Mouse (Mus musculus) forebrain, embryonic 11.5 days (tissue): Measurements from ENCODE around the gene Klhl10. TPM values are rescaled to one million over a fixed set of nuclear protein-coding genes. Genes with fewer than 3 reads are reported as not detected.

ENCODE experiments used
- ATAC-seq: fragments of 200-750 bp; cut with Nextera tagmentation; replicated peaks from 2 replicates; pipeline ENCODE4 v1.8.0; 2017; ENCODE audit warnings: moderate TSS enrichment; ENCODE audit not compliant: low FRiP score
- DNase-seq: peaks from one replicate; pipeline ENCODE4 v3.0.0-alpha.2; 2017; ENCODE audit warnings: low spot score
- H3K27ac ChIP-seq: fragments of 300-500 bp; sonication (generic); 2 replicates; pipeline ENCODE4 v1.5.1; 2014; ENCODE audit warnings: low read depth, low read length
- H3K27me3 ChIP-seq: fragments of 300-500 bp; sonication (generic); 2 replicates; pipeline ENCODE4 v1.6.1; 2014; ENCODE audit warnings: mild to moderate bottlenecking, low read length, mixed read lengths; ENCODE audit not compliant: control insufficient read depth, insufficient read depth
- H3K36me3 ChIP-seq: fragments of 300-500 bp; sonication (generic); 2 replicates; pipeline ENCODE4 v1.6.1; 2014; ENCODE audit warnings: mild to moderate bottlenecking, low read length, moderate library complexity, mixed read lengths; ENCODE audit not compliant: control insufficient read depth, insufficient read depth
- H3K4me1 ChIP-seq: fragments of 300-500 bp; sonication (generic); replicated peaks from 2 replicates; pipeline ENCODE4 v1.6.1; 2014; ENCODE audit warnings: low read length, mixed read lengths; ENCODE audit not compliant: control insufficient read depth, insufficient read depth
- H3K4me2 ChIP-seq: fragments of 300-500 bp; sonication (generic); 2 replicates; pipeline ENCODE4 v1.6.1; 2014; ENCODE audit warnings: low read depth, mild to moderate bottlenecking, low read length, moderate library complexity, mixed read lengths; ENCODE audit not compliant: severe bottlenecking
- H3K4me3 ChIP-seq: fragments of 300-500 bp; sonication (generic); 2 replicates; pipeline ENCODE4 v1.5.1; 2014; ENCODE audit warnings: low read depth, low read length
- H3K9ac ChIP-seq: fragments of 300-500 bp; sonication (generic); 2 replicates; pipeline ENCODE4 v1.6.1; 2014; ENCODE audit warnings: low read length
- H3K9me3 ChIP-seq: fragments of 300-500 bp; sonication (generic); 2 replicates; pipeline ENCODE4 v1.6.1; 2016; ENCODE audit warnings: low read length, mixed read lengths; ENCODE audit not compliant: control insufficient read depth
- WGBS: fragments of 180-500 bp; shearing (Covaris S2); extraction: QIAGEN DNeasy Blood & Tissue Kit; methylation state at CpG from one replicate; pipeline ENCODE4 v1.1.7; 2014; 5-methylcytosine and 5-hydroxymethylcytosine counted together
- polyA plus RNA-seq: library from polyadenylated mRNA; unstranded; fragments of >200 nt; fragmentation: Nextera tagmentation; extraction: Ambion mirVana; gene quantifications from 2 replicates; pipeline ENCODE4 v1.2.1, GENCODE M21; 2014

The Klhl10 gene
- polyA plus RNA-seq, 1 experiment from 2014 or later = 0.41 TPM

GRCm38 (mm10) chr11:100397600-100398389, 43.9 kb upstream of the Klhl10 start, which contains the start of gene Jup:
Gene Jup, minus strand, starts transcription at chr11:100397763.
- H3K27me3 ChIP-seq = peaks cover 19% of the 10 kb centered on the region
- under 1% methylated on average over 37 of the region's 37 CpGs for WGBS
- peak; percentile 98 for ATAC-seq
- peak within 1 kb of the TSS; percentile 70 for H3K4me2 ChIP-seq
- no peaks in the 10 kb centered on the region for H3K36me3 ChIP-seq
- peaks cover 3% of the 10 kb centered on the region; the same call in 1 of the 2 replicates for H3K4me1 ChIP-seq
- no peak within 1 kb of the TSS; the same call in 1 of the 2 replicates for H3K27ac ChIP-seq
- H3K4me3 ChIP-seq = peak within 1 kb of the TSS; percentile 55
- peak within 1 kb of the TSS; percentile 66 for H3K9ac ChIP-seq
- H3K9me3 ChIP-seq = no peaks in the 10 kb centered on the region
- DNase-seq = peak; percentile 99

DNA sequence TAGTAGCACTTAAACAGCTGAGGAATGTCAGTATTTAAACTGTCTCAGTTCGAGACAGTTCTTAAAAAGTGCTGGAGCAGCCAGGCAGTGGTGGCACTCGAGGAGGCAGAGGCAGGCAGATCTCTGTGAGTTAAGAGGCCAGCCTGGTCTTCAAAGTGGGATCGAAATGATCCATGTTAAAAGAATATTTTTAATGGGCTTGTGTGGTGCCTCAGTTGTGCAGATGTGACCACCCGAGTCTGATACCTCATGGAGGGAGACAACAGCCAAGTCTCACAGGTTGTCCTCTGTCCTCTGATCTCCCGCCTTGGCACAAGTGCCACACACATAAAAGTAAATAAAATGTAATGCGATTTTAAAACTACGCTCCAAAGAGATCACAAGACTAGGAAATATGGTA, 43.2 kb upstream of the Klhl10 start:
- ATAC-seq (no peak), DNase-seq (no peak)
- no peak overlapping the region for H3K9ac ChIP-seq
- H3K27me3 ChIP-seq = peaks cover 19% of the 10 kb centered on the region
- no peak overlapping the region for H3K4me2 ChIP-seq
- H3K4me1 ChIP-seq = peaks cover 3% of the 10 kb centered on the region; the same call in 1 of the 2 replicates
- H3K4me3 ChIP-seq = no peak overlapping the region
- no peaks in the 10 kb centered on the region for H3K36me3 ChIP-seq
- H3K27ac ChIP-seq = no peak overlapping the region
- H3K9me3 ChIP-seq = no peaks in the 10 kb centered on the region
- 93% methylated on average over 7 of the region's 7 CpGs for WGBS

GRCm38 (mm10) chr11:100399320-100399719, 42.4 kb upstream of the Klhl10 start:
- 83% methylated on average over 9 of the region's 9 CpGs for WGBS

GRCm38 (mm10) chr11:100399727-100400538, 41.8 kb upstream of the Klhl10 start:
- ATAC-seq (no peak), DNase-seq (no peak)
- no peaks in the 10 kb centered on the region for H3K9me3 ChIP-seq
- no peak overlapping the region for H3K4me3 ChIP-seq
- H3K36me3 ChIP-seq = no peaks in the 10 kb centered on the region
- H3K27me3 ChIP-seq = peaks cover 19% of the 10 kb centered on the region
- peaks cover 3% of the 10 kb centered on the region; the same call in 1 of the 2 replicates for H3K4me1 ChIP-seq
- H3K4me2 ChIP-seq = no peak overlapping the region
- WGBS = 78% methylated on average over 12 of the region's 12 CpGs
- no peak overlapping the region for H3K27ac ChIP-seq
- no peak overlapping the region for H3K9ac ChIP-seq

More at GRCm38 (mm10) chr11:100399320-100399719, 42.4 kb upstream of the Klhl10 start:
- Histone ChIP-seq H3K36me3 (no peaks in the 10 kb centered on the region), H3K27ac (no peak overlapping the region), H3K27me3 (peaks cover 19% of the 10 kb centered on the region), H3K4me2 (no peak overlapping the region), H3K9ac (no peak overlapping the region), H3K4me3 (no peak overlapping the region), H3K9me3 (no peaks in the 10 kb centered on the region), H3K4me1 (peaks cover 3% of the 10 kb centered on the region; the same call in 1 of the 2 replicates)
- ATAC-seq (no peak), DNase-seq (no peak)

- H3K4me1 ChIP-seq = 0 out of 2 replicates have a peak, but pooled peaks cover 3% of the 10 kb centered on the region
- H3K27ac ChIP-seq = no peak overlapping the region
- no peak overlapping the region for H3K4me2 ChIP-seq
- peaks cover 12% of the 10 kb centered on the region for H3K27me3 ChIP-seq
- H3K9ac ChIP-seq = no peak overlapping the region
- no peaks in the 10 kb centered on the region for H3K36me3 ChIP-seq
- DNase-seq (no peak), ATAC-seq (no peak)
- no peaks in the 10 kb centered on the region for H3K9me3 ChIP-seq
- H3K4me3 ChIP-seq = no peak overlapping the region
- WGBS = 80% methylated on average over 6 of the region's 6 CpGs
Observed at GRCm38 (mm10) chr11:100400842-100401241, 40.9 kb upstream of the Klhl10 start.

GRCm38 (mm10) chr11:100402240-100402639, 39.5 kb upstream of the Klhl10 start:
- H3K27ac ChIP-seq = no peak overlapping the region

DNA sequence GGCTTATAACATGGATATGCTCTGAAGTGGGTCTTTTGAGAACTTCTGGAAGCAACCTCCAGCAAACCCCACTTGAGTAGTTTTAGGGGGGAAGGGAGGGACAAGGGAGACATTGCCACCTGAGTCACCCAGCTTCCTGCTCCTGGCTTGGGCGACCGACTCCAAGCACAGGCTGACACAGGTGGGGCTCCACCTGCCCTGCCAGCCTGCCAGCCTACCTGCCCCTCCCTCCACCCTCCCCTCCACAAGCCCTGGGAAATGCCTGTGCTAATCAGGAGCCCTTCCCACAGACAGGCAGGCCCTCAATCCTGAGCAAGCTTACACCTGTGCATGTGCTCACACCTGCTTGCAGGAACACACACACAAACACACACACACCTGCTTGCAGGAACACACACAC, 39.0 kb upstream of the Klhl10 start:
- Histone ChIP-seq H3K27me3 (no peaks in the 10 kb centered on the region), H3K4me2 (no peak overlapping the region), H3K36me3 (no peaks in the 10 kb centered on the region), H3K4me1 (no peaks in the 10 kb centered on the region), H3K9ac (no peak overlapping the region), H3K27ac (no peak overlapping the region), H3K9me3 (no peaks in the 10 kb centered on the region), H3K4me3 (no peak overlapping the region)
- DNase-seq (no peak), ATAC-seq (no peak)
- 79% methylated on average over 2 of the region's 2 CpGs for WGBS

More at GRCm38 (mm10) chr11:100402240-100402639, 39.5 kb upstream of the Klhl10 start:
- H3K36me3 ChIP-seq = no peaks in the 10 kb centered on the region
- DNase-seq (no peak), ATAC-seq (no peak)
- no peaks in the 10 kb centered on the region for H3K4me1 ChIP-seq
- 48% methylated on average over 6 of the region's 6 CpGs for WGBS
- H3K4me2 ChIP-seq = no peak overlapping the region
- no peaks in the 10 kb centered on the region for H3K27me3 ChIP-seq
- no peak overlapping the region for H3K9ac ChIP-seq
- H3K9me3 ChIP-seq = no peaks in the 10 kb centered on the region
- no peak overlapping the region for H3K4me3 ChIP-seq

GRCm38 (mm10) chr11:100403445-100404134, 38.1 kb upstream of the Klhl10 start:
- DNase-seq (no peak), ATAC-seq (no peak)
- Histone ChIP-seq H3K4me3 (no peak overlapping the region), H3K4me2 (no peak overlapping the region), H3K27me3 (no peaks in the 10 kb centered on the region), H3K36me3 (no peaks in the 10 kb centered on the region), H3K4me1 (no peaks in the 10 kb centered on the region), H3K27ac (no peak overlapping the region), H3K9ac (no peak overlapping the region), H3K9me3 (no peaks in the 10 kb centered on the region)
- WGBS = 86% methylated on average over 10 of the region's 10 CpGs
